Mouse (Mus musculus) stomach, embryonic 15.5 days (tissue): ENCODE results near the gene Coro6. TPM values are rescaled to one million over a fixed set of nuclear protein-coding genes. Genes with fewer than 3 reads are reported as not detected.
A peak's percentile ranks its signal among the peaks of the same experiment; 100 is the strongest.

ENCODE experiments used
- ATAC-seq: fragments of 200-750 bp; cut with Nextera tagmentation; 2 replicates; pipeline ENCODE4 v1.8.0; 2017; ENCODE audit warnings: low read depth, moderate number of reproducible peaks, moderate TSS enrichment; ENCODE audit not compliant: insufficient read depth, low FRiP score
- H3K27ac ChIP-seq: fragments of 300-500 bp; sonication (generic); 2 replicates; pipeline ENCODE4 v1.5.1; 2015; ENCODE audit warnings: mild to moderate bottlenecking, inconsistent platforms
- H3K27me3 ChIP-seq: fragments of 300-500 bp; sonication (generic); replicated peaks from 2 replicates; pipeline ENCODE4 v1.6.1; 2015; ENCODE audit warnings: inconsistent platforms
- H3K36me3 ChIP-seq: fragments of 300-500 bp; sonication (generic); 2 replicates; pipeline ENCODE4 v1.6.1; 2015; ENCODE audit warnings: inconsistent platforms
- H3K4me1 ChIP-seq: fragments of 300-500 bp; sonication (generic); 2 replicates; pipeline ENCODE4 v1.6.1; 2015; ENCODE audit warnings: inconsistent platforms
- H3K4me2 ChIP-seq: fragments of 300-500 bp; sonication (generic); 2 replicates; pipeline ENCODE4 v1.6.1; 2015; ENCODE audit warnings: mild to moderate bottlenecking, inconsistent platforms
- H3K4me3 ChIP-seq: fragments of 300-500 bp; sonication (generic); replicated peaks from 2 replicates; pipeline ENCODE4 v1.5.1; 2015; ENCODE audit warnings: inconsistent platforms
- H3K9ac ChIP-seq: fragments of 300-500 bp; sonication (generic); 2 replicates; pipeline ENCODE4 v1.6.1; 2015; ENCODE audit warnings: inconsistent platforms
- H3K9me3 ChIP-seq: fragments of 300-500 bp; sonication (generic); 2 replicates; pipeline ENCODE4 v1.6.1; 2016; ENCODE audit warnings: inconsistent platforms
- WGBS: fragments of 180-500 bp; shearing (Covaris S2); methylation state at CpG from one replicate; pipeline ENCODE4 v1.1.7; 2015; 5-methylcytosine and 5-hydroxymethylcytosine counted together
- polyA plus RNA-seq: library from polyadenylated mRNA; unstranded; fragments of >200 nt; fragmentation: Nextera tagmentation; extraction: Ambion mirVana; gene quantifications from 2 replicates; pipeline ENCODE4 v1.2.1, GENCODE M21; 2015

The Coro6 gene
- polyA plus RNA-seq, 1 experiment from 2014 or later, result 0.18 TPM

- Histone ChIP-seq H3K9me3 (no peaks in the 10 kb centered on the region), H3K4me2 (no peak overlapping the region), H3K36me3 (peaks cover 51% of the 10 kb centered on the region), H3K27me3 (no peaks in the 10 kb centered on the region), H3K4me1 (peaks cover 16% of the 10 kb centered on the region), H3K4me3 (no peak overlapping the region), H3K27ac (no peak overlapping the region), H3K9ac (no peak overlapping the region)
- 86% methylated on average over 22 of the region's 22 CpGs for WGBS
- no peak for ATAC-seq
These were observed 43.2 kb downstream of the Coro6 start for GRCm38 (mm10) chr11:77505291-77505980.

GRCm38 (mm10) chr11:77506273-77506672, 44.1 kb downstream of the Coro6 start:
- Histone ChIP-seq H3K9ac (no peak overlapping the region), H3K27ac (no peak overlapping the region), H3K27me3 (no peaks in the 10 kb centered on the region), H3K36me3 (peaks cover 51% of the 10 kb centered on the region), H3K4me2 (no peak overlapping the region), H3K9me3 (no peaks in the 10 kb centered on the region), H3K4me3 (no peak overlapping the region), H3K4me1 (peaks cover 14% of the 10 kb centered on the region)
- WGBS, result 75% methylated on average over 14 of the region's 14 CpGs
- ATAC-seq, result no peak

GRCm38 (mm10) chr11:77506941-77507340, 44.7 kb downstream of the Coro6 start:
- Histone ChIP-seq H3K27me3 (no peaks in the 10 kb centered on the region), H3K4me2 (no peak overlapping the region), H3K9me3 (no peaks in the 10 kb centered on the region), H3K4me1 (peaks cover 14% of the 10 kb centered on the region), H3K36me3 (peaks cover 51% of the 10 kb centered on the region), H3K4me3 (no peak overlapping the region), H3K9ac (no peak overlapping the region), H3K27ac (no peak overlapping the region)
- WGBS, result 84% methylated on average over 6 of the region's 6 CpGs
- ATAC-seq, result no peak

GRCm38 (mm10) chr11:77507426-77507825, 45.2 kb downstream of the Coro6 start:
- 75% methylated on average over 4 of the region's 4 CpGs for WGBS
- Histone ChIP-seq H3K4me1 (peaks cover 17% of the 10 kb centered on the region), H3K9me3 (no peaks in the 10 kb centered on the region), H3K4me2 (no peak overlapping the region), H3K36me3 (peaks cover 49% of the 10 kb centered on the region), H3K27me3 (no peaks in the 10 kb centered on the region), H3K9ac (no peak overlapping the region), H3K27ac (no peak overlapping the region), H3K4me3 (no peak overlapping the region)
- no peak for ATAC-seq

- Histone ChIP-seq H3K4me2 (peak overlapping the region; percentile 74), H3K9ac (peak overlapping the region; percentile 35; the same call in 1 of the 2 replicates), H3K27me3 (no peaks in the 10 kb centered on the region), H3K9me3 (no peaks in the 10 kb centered on the region), H3K27ac (peak overlapping the region; percentile 9; the same call in 1 of the 2 replicates), H3K36me3 (peaks cover 39% of the 10 kb centered on the region), H3K4me3 (peak overlapping the region; percentile 37), H3K4me1 (peaks cover 11% of the 10 kb centered on the region)
- peak; percentile 23; the same call in 1 of the 2 replicates for ATAC-seq
- WGBS, result 23% methylated on average over 49 of the region's 49 CpGs
These were observed 46.1 kb downstream of the Coro6 start for GRCm38 (mm10) chr11:77508068-77509021.

- no peaks in the 10 kb centered on the region for H3K9me3 ChIP-seq
- H3K4me2 ChIP-seq, result no peak overlapping the region
- no peak overlapping the region for H3K4me3 ChIP-seq
- no peak for ATAC-seq
- H3K4me1 ChIP-seq, result peaks cover 33% of the 10 kb centered on the region
- H3K27ac ChIP-seq, result no peak overlapping the region
- H3K9ac ChIP-seq, result no peak overlapping the region
- peaks cover 11% of the 10 kb centered on the region for H3K36me3 ChIP-seq
- WGBS, result 70% methylated on average over 5 of the region's 5 CpGs
- H3K27me3 ChIP-seq, result 0 out of 2 replicates have a peak, but pooled peaks cover 7% of the 10 kb centered on the region
These were observed 49.1 kb downstream of the Coro6 start for GRCm38 (mm10) chr11:77511336-77511735.

GRCm38 (mm10) chr11:77512891-77513810, 50.9 kb downstream of the Coro6 start:
- Histone ChIP-seq H3K9me3 (no peaks in the 10 kb centered on the region), H3K27me3 (0 out of 2 replicates have a peak, but pooled peaks cover 7% of the 10 kb centered on the region), H3K36me3 (no peaks in the 10 kb centered on the region), H3K4me1 (peaks cover 32% of the 10 kb centered on the region), H3K4me3 (peak overlapping the region; percentile 71), H3K4me2 (peak overlapping the region; percentile 92), H3K27ac (peak overlapping the region; percentile 86), H3K9ac (peak overlapping the region; percentile 67; the same call in 1 of the 2 replicates)
- ATAC-seq, result peak; percentile 75
- WGBS, result under 1% methylated on average over 70 of the region's 84 CpGs

GRCm38 (mm10) chr11:77513811-77514170, 51.6 kb downstream of the Coro6 start:
- ATAC-seq, result no peak
- H3K36me3 ChIP-seq, result no peaks in the 10 kb centered on the region
- H3K4me2 ChIP-seq, result peak overlapping the region; percentile 92
- peak overlapping the region; percentile 7 for H3K27ac ChIP-seq
- 16% methylated on average over 10 of the region's 10 CpGs for WGBS
- H3K9ac ChIP-seq, result no peak overlapping the region
- H3K4me1 ChIP-seq, result peaks cover 27% of the 10 kb centered on the region
- no peaks in the 10 kb centered on the region for H3K9me3 ChIP-seq
- H3K4me3 ChIP-seq, result peak overlapping the region; percentile 71
- H3K27me3 ChIP-seq, result 0 out of 2 replicates have a peak, but pooled peaks cover 7% of the 10 kb centered on the region

GRCm38 (mm10) chr11:77514281-77514831, 52.1 kb downstream of the Coro6 start:
- H3K27ac ChIP-seq, result no peak overlapping the region
- peaks cover 27% of the 10 kb centered on the region for H3K4me1 ChIP-seq
- no peak for ATAC-seq
- 17% methylated on average over 19 of the region's 19 CpGs for WGBS
- H3K9me3 ChIP-seq, result no peaks in the 10 kb centered on the region
- H3K36me3 ChIP-seq, result no peaks in the 10 kb centered on the region
- peak overlapping the region; percentile 92 for H3K4me2 ChIP-seq
- peak overlapping the region; percentile 20; the same call in 1 of the 2 replicates for H3K9ac ChIP-seq
- peak overlapping the region; percentile 71 for H3K4me3 ChIP-seq
- H3K27me3 ChIP-seq, result 0 out of 2 replicates have a peak, but pooled peaks cover 7% of the 10 kb centered on the region

- H3K9me3 ChIP-seq, result no peaks in the 10 kb centered on the region
- H3K36me3 ChIP-seq, result no peaks in the 10 kb centered on the region
- H3K27ac ChIP-seq, result no peak within 1 kb of the TSS; the same call in 1 of the 2 replicates
- 0 out of 2 replicates have a peak, but pooled peaks cover 7% of the 10 kb centered on the region for H3K27me3 ChIP-seq
- H3K4me2 ChIP-seq, result peak within 1 kb of the TSS; percentile 92
- peak; percentile 63 for ATAC-seq
- peak within 1 kb of the TSS; percentile 71 for H3K4me3 ChIP-seq
- under 1% methylated on average over 72 of the region's 72 CpGs for WGBS
- peaks cover 27% of the 10 kb centered on the region for H3K4me1 ChIP-seq
- peak within 1 kb of the TSS; percentile 20; the same call in 1 of the 2 replicates for H3K9ac ChIP-seq
These were observed 52.8 kb downstream of the Coro6 start, which contains the start of gene Abhd15 for GRCm38 (mm10) chr11:77514832-77515636. Gene Abhd15 (plus strand): TSS chr11:77515121.
